Mouse (Mus musculus): Measurements from ENCODE around the gene Nkx2-1. TPM values are rescaled to one million over a fixed set of nuclear protein-coding genes. Genes with fewer than 3 reads are reported as not detected.
A peak's percentile ranks its signal among the peaks of the same experiment; 100 is the strongest.

Nkx2-1 gene
- polyA plus RNA-seq, 1 experiment from 2014 or later: not detected

- H3K27me3 ChIP-seq: peaks cover 85% of the 10 kb centered on the region
- peak overlapping the region; percentile 24 for H3K4me2 ChIP-seq
- H3K4me3 ChIP-seq (replicated peaks): no peak overlapping the region
- whole genome bisulfite sequencing: 1% methylated on average over 22 of the region's 22 CpGs
- peaks cover 12% of the 10 kb centered on the region for H3K4me1 ChIP-seq
- no peak for ATAC-seq (replicated peaks; ENCODE audit: low FRiP score)
- no peak overlapping the region for H3K27ac ChIP-seq
- H3K9me3 ChIP-seq (replicated peaks): no peaks in the 10 kb centered on the region
- H3K36me3 ChIP-seq: no peaks in the 10 kb centered on the region
- H3K9ac ChIP-seq: no peak overlapping the region
Observed at GRCm38 (mm10) chr12:56520396-56521105, 16.2 kb downstream of the Nkx2-1 start.

- Histone ChIP-seq H3K4me3 (replicated peaks) (peak overlapping the region; percentile 15; the same call in 1 of the 2 replicates), H3K27me3 (peaks cover 88% of the 10 kb centered on the region), H3K4me2 (peak overlapping the region; percentile 30), H3K4me1 (peaks cover 12% of the 10 kb centered on the region), H3K27ac (no peak overlapping the region), H3K9ac (no peak overlapping the region), H3K36me3 (no peaks in the 10 kb centered on the region), H3K9me3 (replicated peaks) (no peaks in the 10 kb centered on the region)
- 0 out of 2 replicates have a peak, but pooled peaks have one; percentile 40 for ATAC-seq (replicated peaks; ENCODE audit: low FRiP score)
- WGBS: under 1% methylated on average over 30 of the region's 30 CpGs
Observed at GRCm38 (mm10) chr12:56519738-56520191, 16.9 kb downstream of the Nkx2-1 start.

GRCm38 (mm10) chr12:56519071-56519737, 17.5 kb downstream of the Nkx2-1 start:
- H3K27me3 ChIP-seq: peaks cover 88% of the 10 kb centered on the region
- H3K4me2 ChIP-seq: peak overlapping the region; percentile 30
- peaks cover 12% of the 10 kb centered on the region for H3K4me1 ChIP-seq
- no peak overlapping the region for H3K27ac ChIP-seq
- H3K9ac ChIP-seq: no peak overlapping the region
- no peaks in the 10 kb centered on the region for H3K36me3 ChIP-seq
- 21% methylated on average over 13 of the region's 13 CpGs for WGBS
- H3K4me3 ChIP-seq (replicated peaks): peak overlapping the region; percentile 15; the same call in 1 of the 2 replicates
- no peaks in the 10 kb centered on the region for H3K9me3 ChIP-seq (replicated peaks)
- ATAC-seq (replicated peaks; ENCODE audit: low FRiP score): no peak

GRCm38 (mm10) chr12:56518221-56518620, 18.5 kb downstream of the Nkx2-1 start:
- Histone ChIP-seq H3K4me3 (replicated peaks) (no peak overlapping the region), H3K9ac (no peak overlapping the region), H3K4me2 (no peak overlapping the region), H3K27ac (no peak overlapping the region), H3K27me3 (peaks cover 88% of the 10 kb centered on the region), H3K36me3 (no peaks in the 10 kb centered on the region), H3K9me3 (replicated peaks) (no peaks in the 10 kb centered on the region), H3K4me1 (peaks cover 12% of the 10 kb centered on the region)
- ATAC-seq (replicated peaks; ENCODE audit: low FRiP score): no peak
- WGBS: 64% methylated on average over 5 of the region's 5 CpGs

GRCm38 (mm10) chr12:56514831-56515230, 21.9 kb downstream of the Nkx2-1 start:
- no peaks in the 10 kb centered on the region for H3K9me3 ChIP-seq (replicated peaks)
- ATAC-seq (replicated peaks; ENCODE audit: low FRiP score): no peak
- no peak overlapping the region for H3K4me2 ChIP-seq
- WGBS: 89% methylated on average over 5 of the region's 5 CpGs
- H3K27ac ChIP-seq: no peak overlapping the region
- H3K9ac ChIP-seq: no peak overlapping the region
- H3K36me3 ChIP-seq: no peaks in the 10 kb centered on the region
- peaks cover 5% of the 10 kb centered on the region for H3K4me1 ChIP-seq
- peaks cover 80% of the 10 kb centered on the region for H3K27me3 ChIP-seq
- no peak overlapping the region for H3K4me3 ChIP-seq (replicated peaks)

GRCm38 (mm10) chr12:56508413-56508812, 28.3 kb downstream of the Nkx2-1 start:
- no peak overlapping the region for H3K27ac ChIP-seq
- no peaks in the 10 kb centered on the region for H3K36me3 ChIP-seq
- no peak for ATAC-seq (replicated peaks; ENCODE audit: low FRiP score)
- peaks cover 50% of the 10 kb centered on the region for H3K27me3 ChIP-seq
- 41% methylated on average over 8 of the region's 8 CpGs for WGBS
- no peaks in the 10 kb centered on the region for H3K4me1 ChIP-seq
- no peak overlapping the region for H3K4me3 ChIP-seq (replicated peaks)
- H3K4me2 ChIP-seq: no peak overlapping the region
- no peaks in the 10 kb centered on the region for H3K9me3 ChIP-seq (replicated peaks)
- H3K9ac ChIP-seq: no peak overlapping the region

- H3K36me3 ChIP-seq: no peaks in the 10 kb centered on the region
- H3K9ac ChIP-seq: no peak overlapping the region
- H3K4me2 ChIP-seq: no peak overlapping the region
- no peaks in the 10 kb centered on the region for H3K9me3 ChIP-seq (replicated peaks)
- H3K4me1 ChIP-seq: no peaks in the 10 kb centered on the region
- ATAC-seq (replicated peaks; ENCODE audit: low FRiP score): no peak
- H3K27me3 ChIP-seq: no peaks in the 10 kb centered on the region
- H3K27ac ChIP-seq: no peak overlapping the region
- H3K4me3 ChIP-seq (replicated peaks): no peak overlapping the region
- WGBS: 37% methylated on average over 3 of the region's 3 CpGs
Observed at GRCm38 (mm10) chr12:56487046-56487445, 49.7 kb downstream of the Nkx2-1 start.

GRCm38 (mm10) chr12:56482606-56483005, 54.1 kb downstream of the Nkx2-1 start:
- Histone ChIP-seq H3K36me3 (no peaks in the 10 kb centered on the region), H3K27ac (no peak overlapping the region), H3K9ac (no peak overlapping the region), H3K27me3 (no peaks in the 10 kb centered on the region), H3K4me2 (no peak overlapping the region), H3K4me1 (no peaks in the 10 kb centered on the region), H3K4me3 (replicated peaks) (no peak overlapping the region), H3K9me3 (replicated peaks) (no peaks in the 10 kb centered on the region)
- ATAC-seq (replicated peaks; ENCODE audit: low FRiP score): no peak
- 79% methylated on average over 10 of the region's 10 CpGs for WGBS

Other genes starting within 250 kb of the Nkx2-1 start
- 35.2 and 38.1 TPM in 2 replicates for gene Mbip, start 191.0 kb downstream of the Nkx2-1 start, polyA plus RNA-seq (2015; fragmentation: Nextera tagmentation; extraction: Ambion mirVana)
- gene Nkx2-9, start 76.4 kb upstream of the Nkx2-1 start, polyA plus RNA-seq (2015; fragmentation: Nextera tagmentation; extraction: Ambion mirVana): not detected in 2 replicates
- 0.13 and 0.14 TPM in 2 replicates for gene Pax9, start 154.9 kb upstream of the Nkx2-1 start, polyA plus RNA-seq (2015; fragmentation: Nextera tagmentation; extraction: Ambion mirVana)

All from kidney, embryonic 15.5 days (tissue).